Mouse (Mus musculus) CH12.LX (cell line): ENCODE results near the gene Myrf. TPM values are rescaled to one million over a fixed set of nuclear protein-coding genes. Genes with fewer than 3 reads are reported as not detected.

ENCODE experiments used
- DNase-seq: peaks from one replicate; pipeline ENCODE4 v3.0.0-alpha.2; 2013; ENCODE audit errors: extremely low read depth
- H3K27ac ChIP-seq: 2 replicates; pipeline ENCODE4 v1.5.1; 2012; ENCODE audit warnings: low read depth, mild to moderate bottlenecking, control low read depth, moderate library complexity; ENCODE audit not compliant: insufficient read depth
- H3K27me3 ChIP-seq: replicated peaks from 2 replicates; pipeline ENCODE3; 2012; ENCODE audit warnings: inconsistent platforms
- H3K36me3 ChIP-seq, 2 experiments: replicated peaks in 1 of 2; 2 replicates each; pipeline versions ENCODE3 to v1.6.1; 2012; ENCODE audit warnings: inconsistent platforms in 1 of 2, low read length in 1 of 2, mild to moderate bottlenecking in 1 of 2, mixed read lengths in 1 of 2, moderate library complexity in 1 of 2; ENCODE audit not compliant: control insufficient read depth in 1 of 2, insufficient read depth in 1 of 2
- H3K4me1 ChIP-seq, 2 experiments: 2 replicates each; pipeline ENCODE4 v1.6.1; 2012; ENCODE audit warnings: inconsistent platforms in 1 of 2, moderate library complexity in 1 of 2; ENCODE audit not compliant: insufficient read depth in 2 of 2, control insufficient read depth in 1 of 2
- H3K4me2 ChIP-seq: 2 replicates; pipeline ENCODE4 v1.6.1; 2012; ENCODE audit warnings: low read depth, mild to moderate bottlenecking, control low read depth; ENCODE audit not compliant: poor library complexity, insufficient read depth, severe bottlenecking
- H3K4me3 ChIP-seq, 3 experiments: fragments of 150-350 bp in 1 of 3; sonication (generic) in 1 of 3; replicated peaks in 1 of 3; 2 replicates each; pipeline versions ENCODE3 to v1.5.1; 2011 to 2012; ENCODE audit warnings: low read depth in 2 of 3, low read length in 2 of 3, mild to moderate bottlenecking in 2 of 3, moderate library complexity in 2 of 3, control low read depth in 1 of 3, improper control_type of control experiment in 1 of 3, inconsistent platforms in 1 of 3, mixed read lengths in 1 of 3; ENCODE audit not compliant: poor library complexity in 1 of 3
- H3K79me2 ChIP-seq: replicated peaks from 2 replicates; pipeline ENCODE4 v1.6.1; 2012; ENCODE audit warnings: mild to moderate bottlenecking, moderate library complexity; ENCODE audit not compliant: control insufficient read depth, poor library complexity, insufficient read depth, severe bottlenecking; ENCODE audit errors: extremely low read depth
- H3K9ac ChIP-seq: 2 replicates; pipeline ENCODE4 v1.6.1; 2012; ENCODE audit warnings: low read depth, mild to moderate bottlenecking, control low read depth, moderate library complexity; ENCODE audit not compliant: insufficient read depth
- H3K9me3 ChIP-seq: replicated peaks from 2 replicates; pipeline ENCODE3; 2012; ENCODE audit warnings: low read length, inconsistent platforms, mixed read lengths
- BHLHE40 ChIP-seq: IDR thresholded peaks from 2 replicates; pipeline ENCODE4 v1.6.1; 2011; ENCODE audit warnings: mild to moderate bottlenecking, low read depth, low read length, improper control_type of control experiment
- CHD2 ChIP-seq: IDR thresholded peaks from 2 replicates; pipeline ENCODE4 v1.6.1; 2011; ENCODE audit warnings: low read length, improper control_type of control experiment
- CTCF ChIP-seq, 2 experiments: IDR thresholded peaks in 1 of 2; conservative IDR thresholded peaks in 1 of 2; 2 replicates each; pipeline ENCODE4 v1.5.1; 2011 to 2012; ENCODE audit warnings: low read depth in 2 of 2, low read length in 2 of 2, improper control_type of control experiment in 1 of 2, inconsistent platforms in 1 of 2, mild to moderate bottlenecking in 1 of 2, moderate library complexity in 1 of 2
- E2F4 ChIP-seq: IDR thresholded peaks from 2 replicates; pipeline ENCODE4 v1.6.1; 2011; ENCODE audit warnings: low read depth, low read length, improper control_type of control experiment; ENCODE audit not compliant: insufficient replicate concordance
- EP300 ChIP-seq: IDR thresholded peaks from 2 replicates; pipeline ENCODE4 v1.6.1; 2011; ENCODE audit warnings: low read length, improper control_type of control experiment
- ETS1 ChIP-seq: conservative IDR thresholded peaks from 2 replicates; pipeline ENCODE4 v1.6.1; 2012; ENCODE audit warnings: low read depth, mild to moderate bottlenecking, inconsistent platforms, low read length, improper control_type of control experiment, moderate library complexity
- GABPA ChIP-seq: IDR thresholded peaks from 2 replicates; pipeline ENCODE4 v1.6.1; 2012; ENCODE audit warnings: low read depth, low read length, improper control_type of control experiment, inconsistent platforms; ENCODE audit not compliant: insufficient replicate concordance
- HCFC1 ChIP-seq: IDR thresholded peaks from 2 replicates; pipeline ENCODE4 v1.6.1; 2012; ENCODE audit warnings: low read depth, mild to moderate bottlenecking, inconsistent platforms, low read length, improper control_type of control experiment
- JUN ChIP-seq: IDR thresholded peaks from 2 replicates; pipeline ENCODE4 v1.6.1; 2011; ENCODE audit warnings: low read depth, mild to moderate bottlenecking, low read length, improper control_type of control experiment, moderate library complexity; ENCODE audit not compliant: insufficient read depth
- JUND ChIP-seq: conservative IDR thresholded peaks from 2 replicates; pipeline ENCODE4 v1.6.1; 2011; ENCODE audit warnings: low read depth, low read length, improper control_type of control experiment
- MAFK ChIP-seq: IDR thresholded peaks from 2 replicates; pipeline ENCODE4 v1.6.1; 2011; ENCODE audit warnings: low read length, improper control_type of control experiment; ENCODE audit not compliant: insufficient replicate concordance
- MAZ ChIP-seq: IDR thresholded peaks from 2 replicates; pipeline ENCODE4 v1.6.1; 2012; ENCODE audit warnings: low read depth, mild to moderate bottlenecking, inconsistent platforms, low read length, improper control_type of control experiment, moderate library complexity
- MXI1 ChIP-seq: IDR thresholded peaks from 2 replicates; pipeline ENCODE4 v1.6.1; 2011; ENCODE audit warnings: mild to moderate bottlenecking, low read depth, low read length, improper control_type of control experiment
- MYC ChIP-seq: IDR thresholded peaks from 2 replicates; pipeline ENCODE4 v1.6.1; 2011; ENCODE audit warnings: low read depth, mild to moderate bottlenecking, improper control_type of control experiment, low read length
- NRF1 ChIP-seq: IDR thresholded peaks from 2 replicates; pipeline ENCODE4 v1.6.1; 2014; ENCODE audit warnings: low read depth, mild to moderate bottlenecking, inconsistent platforms, low read length, improper control_type of control experiment, moderate library complexity
- PAX5 ChIP-seq: IDR thresholded peaks from 2 replicates; pipeline ENCODE4 v1.6.1; 2012; ENCODE audit warnings: low read length, inconsistent platforms, mixed read lengths
- POLR2A ChIP-seq: IDR thresholded peaks from 2 replicates; pipeline ENCODE4 v1.6.1; 2011; ENCODE audit warnings: low read depth, mild to moderate bottlenecking, improper control_type of control experiment, low read length
- POLR2AphosphoS2 ChIP-seq: IDR thresholded peaks from 2 replicates; pipeline ENCODE4 v1.6.1; 2011; ENCODE audit warnings: low read depth, low read length, improper control_type of control experiment
- RAD21 ChIP-seq: IDR thresholded peaks from 2 replicates; pipeline ENCODE4 v1.6.1; 2011; ENCODE audit warnings: low read depth, mild to moderate bottlenecking, low read length, improper control_type of control experiment, moderate library complexity
- SIN3A ChIP-seq: IDR thresholded peaks from 2 replicates; pipeline ENCODE4 v1.6.1; 2012; ENCODE audit warnings: low read length, improper control_type of control experiment, inconsistent platforms
- TCF12 ChIP-seq: IDR thresholded peaks from 2 replicates; pipeline ENCODE4 v1.6.1; 2014; ENCODE audit warnings: low read depth, mild to moderate bottlenecking, inconsistent platforms, low read length, improper control_type of control experiment
- UBTF ChIP-seq: IDR thresholded peaks from 2 replicates; pipeline ENCODE4 v1.6.1; 2012; ENCODE audit warnings: low read depth, mild to moderate bottlenecking, inconsistent platforms, low read length, improper control_type of control experiment, moderate library complexity
- USF2 ChIP-seq: conservative IDR thresholded peaks from 2 replicates; pipeline ENCODE4 v1.6.1; 2011; ENCODE audit warnings: low read depth, low read length, improper control_type of control experiment
- ZKSCAN1 ChIP-seq: IDR thresholded peaks from 2 replicates; pipeline ENCODE4 v1.6.1; 2012; ENCODE audit warnings: low read depth, inconsistent platforms, low read length, improper control_type of control experiment, borderline replicate concordance
- dilution Hi-C: fragments of 300-500 bp; cut with MboI; formaldehyde crosslinking; loops from 2 replicates; pipeline ENCODE4 v1.14.3; 2020; ENCODE audit warnings: low sequenced_read_pairs; ENCODE audit not compliant: extremely low pct_unique_long_range_greater_than_20kb, extremely low pct_ligation_motif_present
- in situ Hi-C: fragments of 300-500 bp; cut with MboI; formaldehyde crosslinking; loops from 3 replicates; pipeline ENCODE4 v1.14.3; 2019; ENCODE audit warnings: low sequenced_read_pairs, low pct_ligation_motif_present, low pct_unique_long_range_greater_than_20kb, mixed read lengths
- polyA plus RNA-seq: library from polyadenylated mRNA; unstranded; fragments of >175 nt; gene quantifications from 2 replicates; pipeline ENCODE4 v1.2.1, GENCODE M21; 2012; ENCODE audit warnings: low read depth; ENCODE audit not compliant: insufficient read length
- total RNA-seq, 2 experiments: library from RNA; depleted of rRNA; stranded (reverse); fragments of 300-350 nt in 1 of 2; fragments of >200 nt in 1 of 2; gene quantifications; 2 replicates each; pipeline ENCODE4 v1.2.3; 2012 to 2014

The Myrf gene
- total and polyA plus RNA-seq, 3 experiments: 0.10 to 0.13 TPM; not detected in 1

GRCm38 (mm10) chr19:10208851-10209250 lies 31.7 kb downstream of the Myrf start:
- Histone ChIP-seq H3K4me2 (no peak overlapping the region), H3K4me1 (peaks cover 0 to 12% of the 10 kb centered on the region in 2 experiments; a peak in 2 of 4 replicates), H3K36me3 (peaks cover 53 to 85% of the 10 kb centered on the region in 2 experiments), H3K9me3 (no peaks in the 10 kb centered on the region), H3K9ac (no peak overlapping the region), H3K27me3 (no peaks in the 10 kb centered on the region), H3K27ac (no peak overlapping the region), H3K4me3 (no peak overlapping the region), H3K79me2 (peaks cover 17% of the 10 kb centered on the region)
- dilution Hi-C loops (no loop called here), in situ Hi-C loops (loop anchor here (10.0 kb wide), 1 partner anchor 174 kb away; no protein-coding TSS in a partner anchor)
- no peak for DNase-seq
- TF ChIP-seq MAFK: no peak
- TF ChIP-seq MAZ: no peak
- no peak for TF ChIP-seq MXI1
- no peak for TF ChIP-seq ETS1
- TF ChIP-seq POLR2A: no peak
- TF ChIP-seq GABPA: no peak
- no peak for TF ChIP-seq PAX5
- TF ChIP-seq USF2: no peak
- TF ChIP-seq JUN: no peak
- no peak for TF ChIP-seq CTCF (conservative IDR thresholded peaks at IDR 0.05 in 1 of 2, IDR thresholded peaks at IDR 0.05 in 1 of 2; ENCODE audit: low read depth in 2 of 2, low read length in 2 of 2)
- no peak for TF ChIP-seq POLR2AphosphoS2
- no peak for TF ChIP-seq UBTF
- no peak for TF ChIP-seq ZKSCAN1
- no peak for TF ChIP-seq HCFC1

- peaks cover 45% of the 10 kb centered on the region for H3K79me2 ChIP-seq
- H3K4me3 ChIP-seq: peak overlapping the region in 2 of 3 experiments; percentile 92 to 100
- dilution Hi-C loops (no loop called here), in situ Hi-C loops (loop anchor here (10.0 kb wide), 1 partner anchor 170 kb away; no protein-coding TSS in a partner anchor)
- H3K27me3 ChIP-seq: no peaks in the 10 kb centered on the region
- peaks cover 52 to 68% of the 10 kb centered on the region in 2 experiments for H3K36me3 ChIP-seq
- H3K4me1 ChIP-seq: peaks cover 0 to 22% of the 10 kb centered on the region in 2 experiments; a peak in 2 of 4 replicates
- no peaks in the 10 kb centered on the region for H3K9me3 ChIP-seq
- DNase-seq: no peak
- no peak overlapping the region for H3K27ac ChIP-seq
- peak overlapping the region; percentile 78; the same call in 1 of the 2 replicates for H3K4me2 ChIP-seq
- peak overlapping the region; percentile 99; the same call in 1 of the 2 replicates for H3K9ac ChIP-seq
- TF ChIP-seq HCFC1: no peak
Observed at GRCm38 (mm10) chr19:10205051-10205450, 35.5 kb downstream of the Myrf start.

DNA sequence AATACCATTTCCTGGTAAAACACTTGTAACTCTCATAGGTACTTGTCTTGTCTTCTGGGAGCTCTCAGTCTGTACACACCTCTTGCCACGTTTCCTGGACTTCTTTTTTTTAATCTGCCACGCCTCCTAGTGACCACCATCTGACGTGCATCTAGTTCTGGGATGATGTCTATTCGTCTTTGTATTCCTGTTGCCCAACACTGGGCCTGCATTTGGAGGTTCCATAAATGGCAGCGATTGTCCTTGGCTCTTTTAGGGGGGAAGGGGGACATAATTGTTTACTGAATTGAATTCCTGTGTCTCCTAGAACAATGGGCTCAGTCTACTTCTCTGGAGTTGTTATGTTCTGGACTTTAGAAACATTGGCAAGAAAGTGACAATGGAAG lies 35.9 kb downstream of the Myrf start:
- Histone ChIP-seq H3K4me2 (peak overlapping the region; percentile 78), H3K36me3 (peaks cover 54 to 68% of the 10 kb centered on the region in 2 experiments), H3K9me3 (no peaks in the 10 kb centered on the region), H3K27me3 (no peaks in the 10 kb centered on the region), H3K4me3 (peak overlapping the region; percentile 92 to 100 (median 99)), H3K4me1 (peaks cover 0 to 22% of the 10 kb centered on the region in 2 experiments; a peak in 2 of 4 replicates), H3K9ac (peak overlapping the region; percentile 99), H3K27ac (no peak overlapping the region), H3K79me2 (peaks cover 47% of the 10 kb centered on the region)
- in situ Hi-C loops: loop anchor here (5.0 to 10.0 kb wide), 2 partner anchors 170 to 292 kb away; no protein-coding TSS in a partner anchor
- dilution Hi-C loops: no loop called here
- DNase-seq: peak; percentile 75
- peak; percentile 92 for TF ChIP-seq MYC
- TF ChIP-seq SIN3A: peak; percentile 90; the same call in 1 of the 2 replicates
- no peak for TF ChIP-seq NRF1
- 0 out of 2 replicates have a peak, but pooled peaks have one; percentile 56 for TF ChIP-seq E2F4
- no peak; the same call in 1 of the 2 replicates for TF ChIP-seq POLR2A
- TF ChIP-seq RAD21: peak; percentile 35
- no peak for TF ChIP-seq ZKSCAN1
- TF ChIP-seq PAX5: no peak
- TF ChIP-seq UBTF: no peak
- TF ChIP-seq JUND: no peak
- no peak for TF ChIP-seq TCF12
- TF ChIP-seq MAFK: no peak
- no peak for TF ChIP-seq HCFC1
- TF ChIP-seq CHD2: no peak; the same call in 1 of the 2 replicates
- peak; percentile 14 to 64; a peak in 3 of 4 replicates for TF ChIP-seq CTCF (conservative IDR thresholded peaks at IDR 0.05 in 1 of 2, IDR thresholded peaks at IDR 0.05 in 1 of 2; ENCODE audit: low read depth in 2 of 2, low read length in 2 of 2)
- TF ChIP-seq BHLHE40: 0 out of 2 replicates have a peak, but pooled peaks have one; percentile 10
- TF ChIP-seq EP300: no peak
